Mouse (Mus musculus): ENCODE measurements at regions not wholly inside any gene's neighbourhood (a gene's known extent, or its start where the extent isn't known, plus 50 kb on each side); places are given as distances from the start of the nearest gene placed in this dataset.

- no peak for ATAC-seq
These were observed 373.8 kb upstream of the Gm10131 start for GRCm38 (mm10) chr8:34485346-34485745.

- ATAC-seq: peak; percentile 77
These were observed 373.2 kb upstream of the Gm10131 start for GRCm38 (mm10) chr8:34484551-34485335.

GRCm38 (mm10) chr8:34483212-34483611 is 371.7 kb upstream of the Gm10131 start:
- ATAC-seq: no peak

- no peak for ATAC-seq
These were observed 371.1 kb upstream of the Gm10131 start for GRCm38 (mm10) chr8:34482676-34483075.

DNA sequence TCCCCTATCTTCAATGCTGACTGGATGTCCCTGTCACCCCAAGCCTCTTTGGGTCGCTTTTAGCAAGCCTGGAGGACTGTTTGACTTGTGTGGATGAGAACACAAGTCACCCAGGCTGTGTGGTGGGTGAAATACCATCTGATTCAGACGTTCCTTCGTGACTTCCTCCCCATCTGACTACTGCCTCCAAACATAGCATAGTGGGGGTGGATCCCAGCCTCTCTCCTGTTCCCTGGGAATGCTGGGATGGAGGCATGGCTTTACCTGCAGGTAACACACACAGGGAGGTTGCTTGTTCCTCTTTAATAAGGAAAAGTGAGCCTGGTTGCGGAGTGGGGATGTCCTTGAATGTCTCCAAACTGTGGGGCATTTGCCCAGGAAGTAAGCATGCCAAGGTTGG is 369.0 kb upstream of the Gm10131 start:
- no peak for ATAC-seq

- no peak for ATAC-seq
These were observed 367.4 kb upstream of the Gm10131 start for GRCm38 (mm10) chr8:34478891-34479290.

GRCm38 (mm10) chr8:34478465-34478864 is 366.9 kb upstream of the Gm10131 start:
- ATAC-seq: no peak

DNA sequence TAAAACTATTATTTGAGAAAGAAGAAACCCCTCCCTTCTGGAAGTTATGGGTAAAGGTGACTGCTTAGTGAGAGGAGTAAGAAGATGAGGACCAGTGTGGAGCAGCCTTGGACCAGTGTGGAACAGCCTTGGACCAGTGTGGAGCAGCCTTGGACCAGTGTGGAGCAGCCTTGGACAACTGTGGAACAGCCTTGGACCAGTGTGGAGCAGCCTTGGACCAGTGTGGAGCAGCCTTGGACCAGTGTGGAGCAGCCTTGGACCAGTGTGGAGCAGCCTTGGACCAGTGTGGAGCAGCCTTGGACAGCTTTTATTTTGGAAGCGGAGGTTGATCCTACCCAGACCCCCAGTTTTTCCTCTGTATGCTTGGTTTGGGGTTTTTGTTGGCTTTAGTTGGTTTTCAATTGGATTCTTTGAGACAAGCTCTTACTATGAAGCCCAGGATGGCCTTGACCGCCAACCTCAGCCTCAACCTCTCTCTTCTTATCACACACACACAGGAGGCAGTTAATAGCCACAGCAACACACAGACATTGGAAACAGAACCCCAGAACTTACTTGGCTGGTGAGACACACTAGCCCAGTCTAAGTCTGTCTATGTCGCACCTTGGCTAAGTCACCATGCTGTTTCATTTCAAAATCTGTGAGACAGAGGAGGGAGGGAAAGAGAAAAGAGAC is 364.7 kb upstream of the Gm10131 start:
- ATAC-seq: no peak

DNA sequence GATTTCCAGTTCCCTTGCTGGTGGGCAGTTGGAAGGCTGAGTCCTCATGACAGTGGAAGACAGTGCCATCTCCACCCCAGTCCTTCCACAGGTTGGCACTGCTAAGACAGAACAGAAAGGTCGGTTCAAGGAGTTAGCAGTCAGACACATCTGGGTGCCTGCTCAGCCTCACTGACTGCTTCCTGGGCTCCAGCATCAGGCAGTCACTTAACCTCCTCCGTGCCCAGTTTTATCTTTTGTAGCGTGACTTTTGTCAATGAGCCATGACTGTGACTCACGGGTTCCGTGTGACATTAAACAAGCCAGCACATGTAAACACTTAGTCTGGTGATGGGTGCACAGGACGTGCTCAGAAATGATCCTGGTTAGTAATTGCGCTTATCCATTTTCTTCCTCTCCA is 363.1 kb upstream of the Gm10131 start:
- no peak for ATAC-seq

- no peak for ATAC-seq
These were observed 362.2 kb upstream of the Gm10131 start for GRCm38 (mm10) chr8:34473769-34474168.

- no peak for ATAC-seq
These were observed 361.8 kb upstream of the Gm10131 start for GRCm38 (mm10) chr8:34473301-34473700.

- no peak for ATAC-seq
These were observed 361.3 kb upstream of the Gm10131 start for GRCm38 (mm10) chr8:34472846-34473245.

- ATAC-seq: no peak
These were observed 360.9 kb upstream of the Gm10131 start for GRCm38 (mm10) chr8:34472434-34472833.

DNA sequence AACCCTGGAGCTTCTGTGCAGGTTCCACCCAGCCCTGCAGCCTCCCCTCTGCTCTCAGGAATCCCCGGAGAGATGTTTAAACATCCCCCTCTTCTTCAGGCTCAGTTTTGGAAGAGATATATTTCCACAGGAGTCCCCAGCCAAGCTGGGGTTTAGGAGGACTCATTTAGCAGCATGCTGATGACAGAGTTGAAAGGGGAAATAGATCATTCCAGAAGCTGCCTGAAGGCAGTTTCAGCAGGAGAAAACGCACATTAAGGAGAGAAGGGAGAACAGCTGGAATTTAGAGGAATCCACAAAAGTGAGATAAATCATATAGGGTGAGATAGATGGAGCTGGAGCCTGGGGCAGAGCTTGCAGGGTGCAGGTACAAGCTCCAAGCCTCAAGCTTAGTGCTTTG is 357.6 kb upstream of the Gm10131 start:
- ATAC-seq: no peak

GRCm38 (mm10) chr8:34466786-34467364 is 355.3 kb upstream of the Gm10131 start:
- ATAC-seq: no peak

- ATAC-seq: no peak
These were observed 353.9 kb upstream of the Gm10131 start for GRCm38 (mm10) chr8:34465398-34465797.

DNA sequence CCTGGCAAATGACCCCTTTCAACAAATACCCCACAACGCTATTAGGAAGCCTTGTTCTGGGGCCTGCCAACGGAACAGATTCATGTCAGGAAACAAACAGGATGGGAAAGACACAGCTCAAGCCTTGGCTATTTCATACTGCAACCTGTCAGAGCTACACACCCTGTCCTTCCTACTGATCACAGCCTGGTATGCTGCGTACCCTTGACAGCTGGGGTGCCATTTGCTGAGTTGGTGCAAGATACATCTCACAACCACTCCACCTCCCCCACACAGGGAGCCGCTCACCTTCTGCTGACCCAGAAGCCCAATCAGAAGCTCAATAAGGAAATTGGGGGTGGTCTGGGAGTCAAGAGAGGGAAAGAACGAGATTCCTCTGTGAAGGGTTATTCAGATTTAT is 350.7 kb upstream of the Gm10131 start:
- no peak for ATAC-seq

DNA sequence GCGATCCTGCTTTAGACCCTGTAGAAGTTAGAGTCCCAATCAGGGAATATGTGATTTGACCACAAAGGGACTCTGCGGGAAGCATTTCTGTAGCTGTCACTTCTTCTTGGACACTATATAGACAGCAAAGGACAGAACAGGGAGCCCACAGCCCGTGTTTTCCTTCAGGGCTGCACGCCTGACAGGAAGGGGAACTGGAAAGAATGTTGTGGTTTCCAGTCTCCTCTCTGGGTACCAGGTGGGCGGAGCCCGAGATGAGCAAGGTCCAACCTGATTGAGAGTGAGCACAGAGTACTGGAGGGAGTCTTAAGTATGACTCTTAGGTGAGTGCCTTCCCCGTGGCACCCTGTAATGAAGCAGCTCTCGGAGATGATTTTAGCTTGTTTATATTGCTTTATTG is 346.8 kb upstream of the Gm10131 start:
- ATAC-seq: peak; percentile 46

DNA sequence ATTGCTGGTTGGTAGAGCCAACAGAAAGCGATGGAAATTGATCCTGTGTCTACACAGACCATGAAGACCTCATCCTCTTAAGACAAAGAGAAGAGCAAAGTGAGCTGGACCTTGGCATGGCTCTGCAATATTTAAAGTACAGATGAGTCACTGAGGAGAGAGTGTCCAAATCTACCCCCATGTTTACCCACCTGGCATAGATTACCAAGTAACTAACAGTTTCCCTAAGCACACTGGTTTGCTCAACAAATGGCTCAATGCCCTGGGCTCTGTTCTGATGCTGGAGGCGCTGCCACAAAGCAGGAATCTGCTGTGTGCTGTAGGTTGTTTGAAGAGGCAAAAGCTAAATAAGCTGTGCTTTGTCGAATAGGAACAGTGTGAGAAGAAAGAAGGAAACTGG is 345.0 kb upstream of the Gm10131 start:
- no peak for ATAC-seq

GRCm38 (mm10) chr8:34455376-34455775 is 343.8 kb upstream of the Gm10131 start:
- ATAC-seq: no peak

- no peak for ATAC-seq
These were observed 341.3 kb upstream of the Gm10131 start for GRCm38 (mm10) chr8:34452811-34453210.

DNA sequence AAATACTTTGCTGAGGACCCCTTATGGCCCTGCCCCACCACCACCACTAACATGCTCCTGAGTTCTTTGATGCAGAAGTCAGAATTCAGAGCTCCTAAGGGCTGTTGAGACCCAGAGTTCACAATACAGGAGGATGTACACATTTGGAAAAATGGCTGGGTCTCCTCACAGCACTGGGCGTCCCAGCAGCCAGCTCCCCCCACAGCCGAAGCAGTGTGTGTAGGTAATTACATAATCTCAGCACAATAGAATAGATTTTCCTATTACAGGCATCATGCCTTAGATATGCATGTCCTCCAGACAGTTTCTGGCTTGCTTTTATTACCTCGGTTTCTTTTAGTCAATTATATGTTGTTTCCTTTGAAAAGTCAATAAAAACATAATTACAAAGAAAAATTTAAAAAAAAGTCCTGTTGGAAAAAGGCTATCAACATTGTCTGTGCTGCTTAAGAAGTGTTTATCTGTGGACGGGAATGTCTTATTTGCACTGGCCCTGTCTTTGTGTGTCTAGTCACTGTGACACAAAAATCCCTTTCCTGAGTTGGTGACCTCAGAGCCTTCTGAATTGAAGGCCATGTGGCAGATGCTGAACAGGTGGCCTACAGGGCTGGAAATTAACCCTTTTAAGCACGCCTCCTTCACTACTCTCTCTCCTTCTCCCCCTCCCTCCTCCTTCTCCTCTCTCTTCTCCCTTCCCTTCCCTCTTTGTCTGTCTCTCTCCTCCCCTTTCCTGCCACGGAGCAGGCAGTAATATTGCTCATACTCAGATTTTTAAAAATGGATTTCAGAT is 339.9 kb upstream of the Gm10131 start:
- no peak for ATAC-seq

- ATAC-seq: no peak
These were observed 338.0 kb upstream of the Gm10131 start for GRCm38 (mm10) chr8:34449391-34450044.

Data from inflammation-experienced regulatory T-cells, adult 6 months (primary cell).